Mouse (Mus musculus) embryonic stem cell, embryonic (primary cell): ENCODE data around the gene G6pc3.

ENCODE experiments used
- CTCF ChIA-PET, 4 experiments: fragments of 300-600 bp in 2 of 4; fragments of 350-600 bp in 2 of 4; sonication (Branson Sonifier 250); formaldehyde crosslinking; loops; one replicate each; lab custom pipeline; 2022; ENCODE audit warnings: inconsistent platforms in 2 of 4; lab: Charles Lee
- POLR2A ChIA-PET, 4 experiments: fragments of 300-600 bp in 2 of 4; fragments of 350-600 bp in 2 of 4; sonication (Branson Sonifier 250); formaldehyde crosslinking; loops; one replicate each; lab custom pipeline; 2022; ENCODE audit warnings: antibody characterized with exemption in 4 of 4, inconsistent platforms in 1 of 4; lab: Charles Lee

G6pc3 gene

GRCm38 (mm10) chr11:102230006-102230741 is 40.8 kb downstream of the G6pc3 start, which contains the start of gene Hdac5:
Hdac5 (minus strand) TSS chr11:102230166.
- CTCF ChIA-PET, result interaction anchor here (0.5 to 3.1 kb wide), 13 partner anchors 10 to 208 kb away, joined by 3 to 33 read pairs (median 4); partner anchors contain the start of gene BC030867 (in 3 of the 4)
- POLR2A ChIA-PET, result interaction anchor here in 3 of 4 experiments (0.6 to 5.4 kb wide), 54 partner anchors 8 to 886 kb away, joined by 3 to 42 read pairs (median 4); partner anchors contain the start of genes BC030867 (in 3 of the 3), Slc25a39 (in 3 of the 3), G6pc3 (in 2 of the 3) and Grn (in 2 of the 3)

- ChIA-PET POLR2A (interaction anchor here in 3 of 4 experiments (0.5 to 1.6 kb wide), 5 partner anchors 9 to 185 kb away, joined by 3 to 9 read pairs (median 5); partner anchors contain the start of gene BC030867 (in 2 of the 3)), CTCF (interaction anchor here in 2 of 4 experiments (0.6 to 2.3 kb wide), 4 partner anchors 10 to 202 kb away, joined by 3 to 10 read pairs (median 3); partner anchors contain the start of gene BC030867 (in 1 of the 2))
Observed at GRCm38 (mm10) chr11:102236022-102236421, 46.6 kb downstream of the G6pc3 start.

DNA sequence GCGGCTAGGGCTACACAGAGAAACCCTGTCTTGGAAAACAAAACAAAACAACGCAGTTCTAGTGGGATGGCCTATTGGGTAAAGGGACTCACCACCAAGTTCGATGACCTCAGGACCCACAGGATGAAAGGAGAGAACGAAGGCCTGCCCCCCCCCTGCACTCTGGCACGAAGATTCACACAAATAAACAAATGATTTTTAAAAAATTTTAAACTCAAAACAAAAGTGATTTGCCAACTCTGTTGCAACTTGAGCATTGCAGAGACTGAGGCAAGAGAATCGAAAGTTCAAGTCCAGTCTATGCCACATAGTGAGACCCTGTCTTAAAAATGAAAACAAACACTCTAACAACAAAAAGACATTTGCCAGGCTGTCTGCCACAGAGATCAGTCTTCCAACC is 51.2 kb downstream of the G6pc3 start:
- ChIA-PET CTCF (interaction anchor here in 2 of 4 experiments (1.1 to 1.6 kb wide), 6 partner anchors 17 to 197 kb away, joined by 3 to 10 read pairs (median 4); partner anchors contain the start of gene Asb16 (in 1 of the 2)), POLR2A (no interaction called here)

DNA sequence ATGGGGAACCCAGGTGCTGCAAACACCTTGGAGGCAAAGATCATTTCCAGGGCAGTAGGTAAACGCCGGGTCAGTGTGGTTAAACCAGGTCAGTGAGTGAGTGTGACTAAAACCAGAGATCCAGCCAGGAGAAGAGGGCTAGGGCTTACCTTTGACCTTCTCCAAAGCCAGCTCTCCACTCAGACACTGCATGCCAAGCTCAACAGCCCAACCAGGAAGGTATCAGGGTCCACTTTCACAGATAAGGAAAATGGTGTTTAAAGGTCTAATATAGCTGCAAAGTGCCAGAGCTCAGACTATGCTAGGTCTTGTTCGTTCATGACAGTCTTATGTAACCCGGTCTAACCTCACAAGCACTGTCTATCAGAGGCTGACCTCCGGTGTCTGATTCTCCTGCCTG is 51.8 kb downstream of the G6pc3 start:
- CTCF ChIA-PET, result interaction anchor here (0.5 to 1.6 kb wide), 41 partner anchors 9 to 828 kb away, joined by 3 to 16 read pairs (median 4); partner anchors contain the start of genes Hdac5 (in 3 of the 4), Asb16 (in 2 of the 4), Dusp3 (in 1 of the 4) and Grn (in 1 of the 4)

GRCm38 (mm10) chr11:102241874-102242273 is 52.5 kb downstream of the G6pc3 start:
- POLR2A ChIA-PET, result interaction anchor here in 2 of 4 experiments (0.7 to 1.3 kb wide), 11 partner anchors 12 to 225 kb away, joined by 3 to 9 read pairs (median 3); partner anchors contain the start of gene Hdac5 (in 1 of the 2)
- CTCF ChIA-PET, result interaction anchor here (0.6 to 1.6 kb wide), 39 partner anchors 9 to 827 kb away, joined by 3 to 16 read pairs (median 4); partner anchors contain the start of genes Hdac5 (in 3 of the 4), Asb16 (in 2 of the 4), Dusp3 (in 1 of the 4) and Grn (in 1 of the 4)

More for the DNA sequence above, 51.8 kb downstream of the G6pc3 start:
- POLR2A ChIA-PET, result interaction anchor here in 2 of 4 experiments (0.7 to 1.3 kb wide), 11 partner anchors 11 to 226 kb away, joined by 3 to 9 read pairs (median 3); partner anchors contain the start of gene Hdac5 (in 1 of the 2)
